Mouse (Mus musculus) liver (tissue): Measurements from ENCODE around the gene Glud1.
A peak's percentile ranks its signal among the peaks of the same experiment; 100 is the strongest.

Experiments
- DNase-seq: peaks from one replicate; pipeline ENCODE4 v3.0.0-alpha.2; 2020; ENCODE audit warnings: mixed read lengths

The Glud1 gene

DNA sequence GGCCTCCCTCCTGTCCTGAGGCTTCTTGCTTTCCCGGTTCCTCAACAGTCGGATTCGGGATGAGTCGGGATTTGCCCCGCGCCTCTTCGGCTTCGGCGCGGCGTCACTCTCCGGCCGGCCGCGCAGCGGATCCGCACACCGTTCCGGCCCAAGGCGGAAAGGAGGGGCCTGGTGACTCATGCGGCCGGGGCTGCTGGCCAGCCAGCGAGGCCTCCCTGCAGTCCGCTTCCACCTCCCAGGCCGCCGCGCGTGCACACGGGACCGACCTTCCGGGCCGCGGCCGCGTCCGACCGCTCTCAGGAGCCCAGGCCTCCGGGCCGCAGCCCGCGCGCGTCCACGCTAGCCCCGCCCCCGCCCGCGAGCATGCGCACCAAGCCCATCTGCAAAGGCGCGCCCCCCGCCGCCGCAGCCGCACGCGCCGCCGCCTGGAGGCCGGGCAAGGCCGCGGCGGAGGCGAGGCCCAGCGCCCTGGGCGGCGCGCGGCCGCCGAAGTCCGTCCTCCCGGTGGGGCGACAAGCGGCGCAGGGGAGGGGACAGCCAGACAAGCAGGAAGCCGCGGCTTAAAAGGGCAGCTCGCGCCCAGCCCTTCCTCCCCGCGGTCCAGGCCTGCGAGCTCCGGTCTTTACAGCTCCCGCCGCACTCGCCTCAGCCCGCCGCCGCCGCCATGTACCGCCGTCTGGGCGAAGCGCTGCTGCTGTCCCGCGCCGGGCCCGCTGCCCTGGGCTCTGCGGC, at the start of gene Glud1, which contains the start of gene Shld2:
Glud1 (plus strand) TSS at position 494 of the 732 bp plus-strand sequence.
Shld2 (minus strand) TSS at position 260 of the 732 bp plus-strand sequence.
- peak; percentile 95 for DNase-seq

DNA sequence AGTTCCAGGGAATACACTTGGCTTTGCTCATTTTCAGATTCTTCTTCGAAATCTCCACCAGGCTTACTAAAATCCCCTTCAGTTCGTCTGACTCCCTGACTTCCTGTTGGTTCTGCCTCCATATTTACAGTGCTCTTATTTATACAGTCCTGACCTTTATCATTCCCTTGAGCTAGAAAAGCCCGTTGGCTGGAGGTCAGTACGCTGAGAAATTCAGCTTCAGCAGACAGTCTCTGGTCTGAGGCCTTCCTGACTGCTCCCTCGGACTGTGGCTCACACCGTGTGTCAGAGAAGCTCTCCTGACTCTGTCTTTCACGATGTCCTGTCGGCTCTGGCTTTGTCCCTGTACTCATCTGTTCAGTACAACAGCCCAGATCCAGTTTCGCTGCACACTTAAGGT, 42.5 kb upstream of the Glud1 start:
- DNase-seq, result peak; percentile 11

DNA sequence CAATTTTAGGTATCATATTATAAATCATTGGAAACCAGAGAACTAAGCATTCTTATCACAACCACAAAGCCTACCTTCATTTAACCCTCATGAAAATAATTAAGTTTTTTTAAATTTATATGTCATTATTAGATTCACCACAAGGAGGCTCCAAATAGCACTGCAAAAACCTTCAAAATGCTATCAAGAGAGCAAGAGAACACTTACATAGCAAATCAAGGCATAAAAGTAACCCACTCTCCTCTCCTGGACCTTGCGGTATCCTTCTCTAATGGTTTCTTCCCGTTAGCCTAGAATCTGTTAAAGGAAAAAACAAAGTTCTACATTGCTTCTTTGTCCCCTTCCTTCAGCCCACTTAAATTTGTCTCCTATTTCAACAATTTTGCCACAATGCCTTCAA, 37.2 kb upstream of the Glud1 start:
- DNase-seq, result no peak

DNA sequence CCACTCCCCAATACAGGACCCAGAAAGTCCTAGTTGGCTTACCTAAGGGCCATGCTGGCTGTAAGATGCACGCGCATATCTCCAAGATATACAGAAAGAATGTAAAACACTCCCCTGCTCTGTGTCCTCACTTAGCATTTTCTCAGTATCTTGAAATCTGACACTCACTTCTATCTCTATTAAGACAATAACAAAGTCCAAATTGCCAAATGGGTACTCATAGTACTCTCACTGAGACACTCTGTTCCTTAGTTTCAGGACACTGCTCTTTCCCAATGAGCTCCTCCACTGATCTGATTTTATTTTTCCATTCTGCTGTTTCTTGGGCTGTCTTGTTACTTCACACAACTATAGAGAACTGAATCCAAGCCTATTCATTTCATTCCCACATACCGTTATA, 36.4 kb upstream of the Glud1 start:
- DNase-seq, result no peak

DNA sequence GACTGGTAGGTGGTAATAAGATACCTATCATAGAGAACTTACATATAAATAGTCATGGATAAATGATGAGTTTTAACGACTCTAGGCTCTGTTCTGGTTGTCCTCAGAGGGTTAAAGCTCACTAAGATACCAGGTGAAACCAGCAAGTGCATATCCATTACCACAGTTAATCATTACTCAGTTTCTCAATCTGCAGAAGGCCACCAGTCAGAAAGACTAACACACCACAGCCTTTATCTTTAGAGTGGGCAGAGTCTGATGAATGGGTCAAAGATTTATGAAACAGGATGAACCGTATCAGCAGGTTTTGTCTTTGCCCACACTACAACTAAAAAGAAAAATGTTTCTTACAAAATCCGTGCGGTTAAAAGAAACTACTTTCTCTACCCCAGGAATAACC, 35.3 kb upstream of the Glud1 start:
- DNase-seq, result no peak

DNA sequence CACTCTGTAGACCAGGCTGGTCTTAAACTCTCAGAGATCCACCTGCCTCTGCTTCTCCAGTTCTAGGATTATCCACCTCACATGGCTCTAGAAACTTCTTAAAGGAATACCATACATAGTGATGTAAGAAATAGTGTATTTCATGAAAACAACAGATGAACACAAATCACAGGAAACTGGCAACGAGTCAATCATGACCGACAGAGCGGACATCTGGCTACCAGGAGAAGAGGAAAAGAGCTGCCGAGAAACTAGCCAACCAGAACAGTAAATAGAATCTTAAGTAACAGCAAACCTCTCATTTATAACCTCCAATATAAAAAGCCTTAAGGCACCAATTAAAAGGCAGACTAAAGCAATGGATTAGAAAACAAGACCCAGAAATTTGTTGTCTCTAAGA, 30.8 kb upstream of the Glud1 start:
- no peak for DNase-seq

DNA sequence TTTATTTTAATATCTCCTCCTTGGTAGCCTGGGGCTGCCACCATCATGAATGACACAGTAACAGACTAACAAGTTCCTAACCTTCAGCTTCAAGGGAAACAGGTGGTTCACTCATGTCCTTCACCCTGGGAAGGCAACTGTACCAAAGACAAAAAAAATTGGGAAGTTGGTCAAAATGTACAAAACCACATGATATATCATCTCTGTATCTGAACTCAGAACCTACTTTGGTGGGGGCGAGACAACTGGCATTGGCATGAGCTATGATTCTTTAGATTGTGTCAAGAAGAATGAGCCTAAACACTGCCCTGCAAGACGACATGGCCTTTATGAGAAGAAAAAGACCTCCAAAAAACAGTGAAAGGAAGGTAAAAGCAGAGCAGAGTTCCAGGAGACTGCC, 29.7 kb upstream of the Glud1 start:
- DNase-seq, result no peak

DNA sequence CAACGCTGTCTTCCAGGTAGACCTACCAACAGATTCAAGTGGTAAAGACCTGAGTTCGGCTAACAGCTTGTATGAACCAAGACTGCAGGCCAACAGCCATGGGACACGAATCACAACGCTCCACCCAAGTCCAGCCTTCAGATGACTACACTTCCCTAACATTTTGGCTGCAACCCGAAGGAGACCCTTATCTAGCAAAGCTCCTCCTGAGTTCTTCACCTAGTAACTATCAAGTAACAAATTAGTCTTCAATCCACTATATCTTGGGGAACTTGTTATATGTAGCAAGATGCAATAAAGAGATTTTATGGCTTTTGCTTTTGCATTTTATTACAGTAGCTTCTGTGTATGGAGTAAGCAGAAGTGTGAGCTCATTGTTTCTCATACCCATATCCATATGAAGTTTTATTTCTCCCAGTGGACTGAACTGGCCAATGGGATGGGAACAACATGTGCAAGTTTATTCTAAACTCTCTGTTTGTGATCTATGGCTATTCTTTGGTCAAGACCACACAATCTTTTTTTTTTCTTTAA, 28.7 kb upstream of the Glud1 start:
- no peak for DNase-seq

DNA sequence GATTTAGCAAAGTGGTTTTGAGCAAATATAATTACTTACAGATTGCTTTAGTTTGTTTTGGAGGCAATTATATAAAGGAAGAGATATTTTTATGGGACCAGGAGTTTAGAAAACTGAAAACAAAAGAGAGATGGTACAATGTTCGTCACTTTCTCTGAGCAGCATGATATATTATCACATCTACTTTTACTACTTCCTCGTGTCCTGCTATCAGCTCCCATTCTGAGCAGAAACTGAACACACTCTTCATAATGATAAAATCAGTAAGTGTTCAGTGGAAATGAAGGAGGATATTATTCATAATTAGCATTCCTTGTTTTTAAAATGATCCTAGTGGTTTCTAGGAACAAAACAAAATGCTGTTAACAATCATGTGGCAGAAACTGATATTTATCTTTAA, 22.1 kb upstream of the Glud1 start:
- DNase-seq, result no peak

DNA sequence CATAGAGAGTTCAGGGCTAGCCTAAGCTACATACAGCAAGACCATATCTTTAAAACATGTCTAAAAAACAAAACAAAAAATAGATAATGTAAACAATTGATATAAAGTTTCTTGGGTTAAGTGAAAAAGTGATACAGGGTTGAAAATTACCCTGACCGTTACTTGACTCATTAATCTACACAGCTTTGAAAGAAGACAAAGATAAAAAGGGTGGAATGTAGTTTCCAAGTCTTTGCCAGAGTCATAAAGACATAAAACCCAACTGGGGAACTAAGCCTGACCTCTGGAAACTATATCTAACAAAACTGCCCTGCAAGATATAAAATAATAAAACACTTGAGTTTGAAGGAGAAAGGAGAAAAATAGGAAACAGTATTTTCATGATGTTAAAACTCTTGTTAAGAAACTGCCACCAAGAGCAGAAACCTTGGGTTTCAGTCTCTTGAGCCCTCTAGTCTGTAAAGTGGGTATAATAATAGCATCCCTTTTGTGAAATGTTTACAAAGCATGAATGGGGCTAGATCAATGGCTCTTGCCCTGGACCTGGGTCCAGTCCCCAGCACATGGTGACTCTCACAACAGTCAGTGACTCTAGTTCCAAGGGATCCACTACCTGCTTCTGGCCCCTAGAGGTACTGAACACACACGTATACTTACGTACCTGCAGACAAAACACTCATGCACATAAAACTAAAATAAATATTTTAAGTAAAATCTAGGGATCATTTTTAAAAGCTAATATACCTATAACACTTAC, 21.1 kb upstream of the Glud1 start:
- DNase-seq, result no peak

DNA sequence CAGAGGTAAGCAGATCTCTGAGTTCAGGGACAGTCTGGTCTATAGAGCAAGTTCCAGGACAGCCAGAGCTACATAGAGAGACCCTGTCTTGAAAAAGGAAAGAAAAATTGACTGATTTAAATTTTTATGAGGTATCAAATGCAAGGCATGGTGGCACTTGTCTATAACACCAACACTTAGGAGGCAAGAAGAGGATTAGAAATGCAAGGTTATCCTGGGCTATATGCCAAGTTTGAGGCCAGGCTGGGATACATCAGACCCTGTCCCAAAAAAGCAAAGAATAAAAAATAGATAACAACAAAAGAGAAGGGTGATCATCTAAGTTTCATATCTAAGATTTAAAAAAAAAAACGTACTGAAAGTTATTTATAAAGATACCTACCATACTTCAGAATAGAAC, 20.3 kb upstream of the Glud1 start:
- no peak for DNase-seq

DNA sequence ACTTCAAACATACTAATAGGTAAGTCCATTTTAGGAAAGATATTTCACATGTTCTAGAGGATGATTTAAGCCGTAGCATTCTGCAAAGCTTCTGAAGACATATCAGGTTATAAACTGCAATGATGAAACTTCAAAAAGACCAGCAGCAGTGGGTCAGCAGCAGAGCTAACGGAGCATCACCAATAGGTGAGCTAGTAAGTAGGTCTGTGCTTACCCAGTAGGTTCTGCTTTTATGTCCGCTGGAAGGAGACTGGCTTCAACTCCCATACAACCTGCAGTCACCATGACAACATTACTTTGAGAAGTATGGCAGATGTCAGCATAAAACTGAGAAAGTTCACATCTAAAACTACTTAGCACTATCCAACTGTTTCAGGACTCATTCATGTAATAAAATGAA, 16.9 kb upstream of the Glud1 start:
- DNase-seq, result no peak

DNA sequence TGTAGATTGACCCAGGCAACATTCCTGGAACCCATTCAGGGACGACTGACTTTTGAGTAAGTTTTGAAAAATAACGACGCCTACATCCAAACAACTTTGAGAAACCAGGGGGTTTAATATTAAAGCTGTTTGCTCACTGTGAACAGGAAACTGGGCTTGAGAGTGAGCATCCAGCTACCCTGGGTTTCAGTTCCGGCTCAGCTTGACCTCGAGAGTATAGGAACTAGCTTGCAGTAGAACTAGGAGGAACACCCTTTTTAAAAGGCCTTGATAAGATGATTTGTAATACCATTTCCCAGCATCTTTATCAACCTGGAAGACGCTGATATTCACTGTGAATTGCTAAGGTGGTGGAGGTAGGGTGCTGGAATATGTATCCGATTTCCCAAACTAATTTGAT, 14.2 kb upstream of the Glud1 start:
- DNase-seq, result no peak

DNA sequence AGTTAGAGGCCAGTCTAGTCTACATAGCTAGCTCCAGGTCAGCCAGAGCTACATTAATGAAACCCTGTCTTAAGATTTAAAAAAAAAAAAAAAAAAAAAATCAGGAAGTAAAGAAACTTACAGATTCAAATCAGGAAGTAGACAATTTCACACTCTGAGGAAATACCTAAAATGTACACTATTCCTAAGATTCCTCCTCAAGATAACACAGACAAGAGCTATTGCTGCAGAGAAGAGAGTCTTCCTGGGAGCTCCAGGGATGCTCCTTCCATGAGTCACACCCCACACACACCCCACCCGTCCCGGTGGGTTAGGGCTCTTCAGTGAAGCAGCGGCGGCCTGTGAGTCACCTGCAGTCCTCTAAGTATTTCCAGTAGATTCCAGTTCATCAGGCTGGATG, 13.5 kb upstream of the Glud1 start:
- no peak for DNase-seq

DNA sequence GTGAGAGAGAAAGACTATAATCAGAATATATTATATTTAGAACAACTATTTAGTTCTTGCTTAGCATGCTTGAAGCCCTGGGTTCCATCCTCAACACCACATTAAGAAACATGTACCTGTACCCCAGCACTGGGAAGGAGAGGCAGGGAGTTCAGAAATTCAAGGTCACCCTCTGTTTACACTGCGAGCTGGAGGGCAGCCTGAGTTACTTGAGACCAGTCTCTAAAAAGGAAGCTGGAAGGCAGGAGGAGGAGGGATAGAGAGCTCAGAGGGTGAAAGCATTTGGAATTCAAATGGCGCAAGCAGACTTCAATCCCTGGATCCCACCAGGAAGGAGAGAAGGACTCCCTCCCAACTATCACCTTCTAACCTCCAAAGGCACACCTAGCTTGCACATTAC, 12.9 kb upstream of the Glud1 start:
- DNase-seq, result no peak

DNA sequence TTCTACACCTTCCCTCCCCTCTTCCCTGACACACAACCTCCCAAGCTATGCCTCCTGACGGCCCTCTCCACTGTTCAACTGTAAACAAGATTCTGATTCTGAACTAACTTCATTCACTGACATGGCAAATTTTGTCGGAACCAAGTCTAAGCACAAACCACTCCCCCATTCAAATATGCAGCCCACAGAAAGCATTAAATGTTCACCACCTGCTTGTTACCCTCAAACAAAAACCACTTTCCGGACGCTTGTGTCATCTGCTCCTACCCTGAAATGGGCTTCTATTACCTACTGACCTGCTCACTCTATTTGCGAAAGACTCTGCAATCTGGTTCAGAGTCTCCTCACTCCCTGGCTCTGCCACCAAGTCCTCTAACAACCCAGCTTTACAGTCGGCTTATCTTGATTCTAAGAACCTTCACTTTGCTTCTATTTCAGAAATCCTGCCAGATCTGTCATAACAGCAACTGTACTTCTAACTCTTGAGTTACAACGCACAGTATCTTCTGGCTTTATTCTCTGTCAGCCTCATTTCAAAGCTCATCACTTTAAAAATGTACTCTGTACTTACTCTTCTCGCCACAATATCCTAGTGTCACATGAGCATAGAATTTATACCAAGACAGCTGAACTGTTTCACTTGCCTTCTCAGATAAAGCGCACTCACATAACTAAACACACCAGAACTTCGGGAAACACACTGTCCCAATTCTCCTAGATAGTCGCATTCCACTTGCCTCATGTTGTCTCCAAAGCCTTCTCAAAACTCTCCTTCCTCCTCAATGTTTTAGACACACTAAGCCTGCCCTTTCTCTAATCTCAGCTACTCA, 11.4 kb upstream of the Glud1 start:
- no peak for DNase-seq

DNA sequence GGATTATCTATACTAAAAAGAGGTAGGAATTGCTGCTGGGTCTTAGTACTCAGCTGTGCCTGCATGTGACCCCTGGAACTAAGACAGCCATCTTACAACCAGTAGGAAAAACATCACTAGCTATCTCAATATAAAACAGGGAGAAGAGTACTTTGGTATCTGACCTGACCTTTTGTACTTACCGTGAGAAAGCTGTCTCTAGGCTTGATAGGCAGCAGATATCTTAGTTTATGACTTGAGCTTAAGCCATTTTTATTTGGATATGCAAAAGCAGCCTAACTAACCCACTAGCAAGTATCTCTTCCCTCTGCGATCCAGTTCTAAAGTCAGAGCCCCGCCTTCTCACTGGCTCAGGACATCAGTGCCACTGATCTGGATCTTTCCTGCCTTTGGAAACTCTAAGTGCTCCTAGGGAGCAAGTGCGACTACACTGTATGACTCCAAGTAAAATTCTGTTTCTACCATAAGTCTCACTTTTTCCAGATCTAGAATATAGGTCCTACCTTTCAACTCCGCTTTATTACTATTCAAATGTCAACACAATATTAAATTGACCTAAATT, 7.8 kb upstream of the Glud1 start:
- DNase-seq, result no peak

DNA sequence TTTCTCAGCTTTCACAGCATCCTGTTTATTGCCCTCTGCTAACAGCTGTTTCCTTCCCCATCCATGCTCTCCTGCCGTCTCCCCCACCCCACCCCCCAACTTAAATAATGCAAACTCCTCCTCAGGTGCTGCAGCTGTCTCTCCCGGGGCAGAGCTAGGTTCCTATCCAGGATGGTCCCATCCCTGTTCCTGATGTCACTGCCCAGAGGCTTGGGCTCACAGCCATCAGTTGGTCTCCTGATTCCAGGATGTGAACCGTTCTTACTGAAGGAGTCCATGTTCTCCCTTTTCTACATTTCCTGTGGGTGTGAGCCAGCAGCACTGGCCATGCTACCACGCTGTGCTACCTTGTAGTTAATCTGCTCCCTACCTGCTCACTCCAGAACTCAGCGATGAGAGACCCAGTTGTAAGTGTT, 7.3 kb upstream of the Glud1 start:
- no peak for DNase-seq

DNA sequence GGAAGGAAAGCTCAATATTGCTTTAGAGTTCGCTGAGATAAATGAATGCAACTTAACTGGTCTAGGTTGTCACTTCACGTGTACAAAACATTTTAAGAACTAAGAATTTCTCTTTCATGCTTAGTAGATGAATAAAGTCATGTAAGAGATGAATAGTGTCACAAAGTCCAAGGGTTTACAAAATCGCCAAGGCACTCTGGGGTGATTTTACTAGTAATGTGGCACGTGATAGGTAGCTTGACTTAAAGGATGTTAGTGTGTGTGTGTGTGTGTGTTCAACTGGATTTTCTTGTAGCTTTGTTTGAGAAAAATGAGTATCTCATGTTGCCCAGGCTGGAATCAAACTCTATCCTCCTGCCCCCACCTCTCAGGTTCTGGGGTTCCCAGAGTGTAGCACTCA, 1.3 kb upstream of the Glud1 start:
- DNase-seq, result no peak

DNA sequence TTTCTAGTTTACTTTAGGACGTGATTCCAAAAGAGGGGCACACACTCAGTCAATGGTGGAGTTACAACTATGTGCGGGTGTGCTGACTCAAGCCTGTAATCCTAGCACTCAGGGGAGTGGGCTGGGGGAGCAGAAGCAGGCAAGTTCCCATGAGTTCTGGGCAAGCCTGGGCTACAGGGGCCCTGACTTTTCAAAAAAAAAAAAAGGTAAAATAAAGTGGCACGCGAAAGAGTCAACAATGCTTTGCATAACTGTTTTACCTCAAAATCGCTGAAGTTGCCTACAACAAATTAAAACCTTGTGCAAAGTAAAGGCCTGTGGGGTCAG, 657 bp upstream of the Glud1 start:
- DNase-seq, result no peak

DNA sequence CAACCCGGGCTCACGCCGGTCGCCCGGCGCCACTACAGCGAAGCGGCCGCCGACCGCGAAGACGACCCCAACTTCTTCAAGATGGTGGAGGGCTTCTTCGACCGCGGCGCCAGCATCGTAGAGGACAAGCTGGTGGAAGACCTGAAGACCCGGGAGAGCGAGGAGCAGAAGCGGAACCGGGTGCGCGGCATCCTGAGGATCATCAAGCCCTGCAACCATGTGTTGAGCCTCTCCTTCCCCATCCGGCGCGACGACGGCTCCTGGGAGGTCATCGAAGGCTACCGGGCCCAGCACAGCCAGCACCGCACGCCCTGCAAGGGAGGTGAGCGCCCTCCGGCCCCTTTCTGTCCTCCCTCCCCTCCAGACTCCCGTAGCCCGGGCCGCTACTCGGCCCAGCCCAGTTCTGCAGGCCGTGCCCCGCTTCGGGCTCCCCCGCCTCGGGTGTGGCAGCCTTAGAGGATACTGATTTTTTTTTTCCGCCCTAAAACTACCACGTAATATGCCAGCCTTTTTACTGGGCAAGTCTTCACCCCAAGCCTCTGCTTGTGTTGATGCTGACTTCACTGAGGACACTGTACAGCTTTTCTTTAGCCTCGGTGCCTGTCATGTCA, 599 bp downstream of the Glud1 start:
- peak; percentile 62 for DNase-seq

DNA sequence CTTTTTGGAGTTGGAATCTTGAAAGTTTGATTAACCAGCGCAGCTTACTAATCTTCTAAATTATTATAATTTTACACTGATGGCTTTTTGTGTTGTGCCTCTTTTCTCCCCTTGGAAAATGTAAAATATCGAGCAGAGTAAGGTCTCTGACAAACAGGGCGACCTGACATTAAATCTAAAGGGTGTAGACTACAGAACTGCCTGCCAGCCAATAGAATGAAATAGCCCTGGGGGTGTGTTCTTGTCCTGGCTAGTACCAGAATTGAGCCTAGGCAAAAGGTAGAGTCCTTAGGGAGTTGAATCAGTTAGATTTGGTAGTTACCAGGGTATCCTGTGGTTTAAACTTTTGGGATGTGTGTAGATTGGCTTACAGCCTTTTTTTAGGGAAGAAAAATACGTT, 1.2 kb downstream of the Glud1 start:
- no peak for DNase-seq
